Mouse (Mus musculus) urinary bladder, postnatal 14 days (tissue): ENCODE measurements around the gene Itih4.

Experiments
- DNase-seq: peaks from one replicate; pipeline ENCODE4 v3.0.0; 2021; ENCODE audit warnings: low spot score

The Itih4 gene

DNA sequence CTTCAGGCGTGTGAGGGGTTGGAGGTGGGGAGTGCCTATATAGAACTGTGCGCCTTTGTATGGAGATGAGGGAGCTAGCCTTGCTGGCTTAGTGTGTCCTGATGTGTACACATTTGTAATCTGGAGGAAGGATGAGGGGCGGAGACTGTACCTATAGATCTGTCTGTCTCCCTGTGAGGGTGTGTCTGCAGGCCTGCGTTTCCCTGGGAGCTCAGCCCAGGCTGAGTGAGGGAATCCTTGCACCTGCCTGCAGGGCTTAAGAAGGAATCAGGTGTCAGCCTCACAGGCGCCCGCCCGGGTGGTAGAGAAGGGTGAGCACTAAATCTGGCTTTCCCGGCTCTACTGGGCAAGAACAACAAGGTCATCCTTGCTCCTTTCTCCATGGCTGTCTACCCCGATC is 6.5 kb upstream of the Itih4 start:
- DNase-seq: no peak

DNA sequence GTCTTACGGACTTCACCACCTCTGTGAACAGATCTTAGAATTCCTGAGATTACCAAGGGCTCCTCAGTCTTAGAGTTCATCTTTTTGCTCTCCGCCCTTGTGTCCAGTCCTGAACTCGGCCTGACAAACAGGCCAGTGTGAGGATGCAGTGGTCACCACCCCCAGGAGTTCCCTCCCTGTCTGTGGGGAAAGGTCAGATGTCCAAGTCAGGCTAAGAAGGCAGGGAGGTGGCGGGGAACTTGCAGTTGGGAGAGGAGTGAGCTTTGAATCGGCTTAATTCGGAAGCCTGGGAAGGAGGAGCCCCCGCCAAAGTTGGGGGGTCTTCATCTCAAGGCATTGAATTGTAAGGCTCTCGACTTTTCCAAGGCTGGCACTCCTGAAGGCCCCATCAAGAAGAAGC is 6.0 kb upstream of the Itih4 start:
- DNase-seq: no peak

DNA sequence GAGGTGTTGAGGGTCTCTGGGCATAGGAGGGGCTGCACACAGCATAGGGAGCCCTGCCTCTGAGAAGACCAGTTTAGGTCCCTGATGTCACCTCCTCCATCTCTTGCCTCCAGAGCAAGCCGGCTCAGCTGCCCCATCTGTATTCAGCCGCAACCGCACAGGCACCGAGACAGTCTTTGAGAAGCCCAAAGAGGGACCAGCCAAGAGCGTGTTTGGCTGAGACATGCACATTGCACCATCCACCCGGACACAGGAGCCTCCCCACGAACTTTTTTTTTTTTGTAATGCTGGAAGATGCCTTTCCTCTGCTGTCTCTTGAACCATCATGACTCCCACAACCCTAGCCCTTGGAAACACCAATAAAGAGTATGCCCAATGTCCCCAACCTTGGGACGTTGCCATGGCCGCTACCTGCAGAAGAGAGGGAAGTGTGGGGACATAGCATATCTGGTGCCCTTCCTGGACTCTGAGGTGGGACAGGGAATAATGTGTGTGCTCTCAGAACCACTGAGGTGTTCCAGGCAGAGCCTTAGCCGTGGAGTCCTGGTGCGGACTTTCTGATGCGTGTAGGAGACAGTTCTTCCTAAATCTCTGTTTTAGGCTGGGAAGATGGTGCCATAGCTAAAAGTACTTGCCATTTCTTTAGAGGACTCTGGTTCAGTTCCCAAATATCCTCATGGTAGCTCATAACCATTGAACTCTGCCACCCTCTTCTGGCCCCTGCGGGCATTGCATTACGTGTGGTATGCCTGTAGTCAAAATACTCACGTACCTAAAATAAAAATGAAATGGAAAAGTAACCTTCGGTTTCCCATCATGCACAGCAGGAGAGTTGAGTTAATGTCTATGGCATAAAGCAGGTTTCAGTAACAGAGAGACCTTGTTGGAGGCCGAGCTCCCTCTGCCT is 5.2 kb upstream of the Itih4 start:
- peak; percentile 71 for DNase-seq

DNA sequence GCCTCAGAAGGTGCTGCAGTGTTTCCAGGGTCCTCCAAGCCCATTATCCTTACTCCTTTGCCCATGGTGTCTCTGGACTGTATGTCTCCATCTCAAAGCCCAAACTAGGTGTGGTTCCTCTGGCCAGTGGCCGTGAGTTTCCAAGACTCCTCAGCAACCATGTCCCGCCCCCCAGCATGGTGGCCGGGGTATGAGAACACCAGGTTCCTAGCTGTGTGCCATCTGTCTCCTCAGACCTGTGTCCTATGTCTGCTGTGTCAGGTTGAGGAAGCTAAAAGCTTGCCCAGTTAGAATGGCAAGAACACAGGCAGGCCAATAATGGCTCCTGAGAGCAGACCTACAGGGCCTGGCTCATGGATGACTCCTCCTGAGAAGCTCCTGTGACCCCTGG is 4.6 kb upstream of the Itih4 start:
- DNase-seq: no peak

DNA sequence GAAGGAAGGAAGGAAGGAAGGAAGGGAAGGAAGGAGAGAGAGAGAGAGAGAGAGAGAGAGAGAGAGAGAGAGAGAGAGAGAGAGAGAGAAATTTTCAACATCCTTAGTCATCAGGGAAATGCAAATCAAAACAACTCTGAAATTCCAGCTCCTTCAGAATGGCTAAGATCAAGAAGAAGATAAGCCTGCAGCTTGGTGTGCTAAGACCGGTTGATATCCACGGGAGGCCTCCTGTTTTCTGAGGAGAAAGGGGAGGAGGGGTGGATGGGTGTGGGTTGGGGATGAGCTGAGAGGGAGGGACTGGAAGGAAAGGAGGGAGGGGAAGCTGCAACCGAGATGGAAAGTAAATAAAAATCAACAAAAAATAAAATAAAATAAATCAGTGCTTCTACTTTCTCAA is 978 bp upstream of the Itih4 start:
- no peak for DNase-seq

DNA sequence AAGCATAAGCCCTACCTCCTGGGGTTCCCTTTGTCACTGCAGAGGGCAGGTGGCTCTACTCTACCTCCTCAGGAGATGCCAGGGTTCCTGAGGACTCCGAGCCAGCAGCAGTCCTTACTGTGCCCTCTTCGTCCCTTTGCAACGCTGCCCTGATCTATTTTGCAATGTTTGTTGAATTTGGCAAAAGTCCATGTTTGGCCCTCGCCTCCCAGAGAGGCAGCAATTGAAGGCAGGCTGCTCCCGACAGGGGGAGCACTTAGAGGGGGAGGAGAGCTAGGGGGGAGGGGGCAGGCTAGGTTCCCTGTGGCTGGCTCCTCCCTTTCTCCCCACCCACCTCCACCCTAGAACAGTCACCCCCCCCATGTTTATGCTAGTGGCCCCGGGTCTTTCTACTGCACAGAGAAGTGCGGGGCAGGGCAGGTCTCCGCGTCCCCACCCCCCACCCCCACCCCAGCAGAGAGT is 2.0 kb downstream of the Itih4 start:
- peak; percentile 67 for DNase-seq

DNA sequence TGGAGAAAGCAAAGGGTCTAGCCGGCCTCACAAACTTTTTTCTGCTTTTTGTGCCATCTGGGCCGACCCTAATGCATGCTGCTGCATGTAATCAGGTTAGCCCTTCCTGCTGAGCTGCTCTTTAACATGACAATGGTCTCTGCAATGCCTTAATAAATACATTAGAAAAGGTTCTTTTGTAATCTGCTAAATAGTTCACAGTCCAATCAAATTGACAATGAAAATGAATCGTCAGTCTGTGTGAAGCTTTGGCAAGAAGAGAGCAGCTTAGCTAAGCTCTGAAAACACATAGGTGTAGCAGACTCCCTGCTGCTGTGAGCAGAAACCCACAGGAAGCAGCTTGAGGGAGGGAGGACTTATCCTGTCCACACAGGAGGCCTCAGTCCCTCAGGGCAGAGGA is 13.7 kb downstream of the Itih4 start:
- DNase-seq: no peak

DNA sequence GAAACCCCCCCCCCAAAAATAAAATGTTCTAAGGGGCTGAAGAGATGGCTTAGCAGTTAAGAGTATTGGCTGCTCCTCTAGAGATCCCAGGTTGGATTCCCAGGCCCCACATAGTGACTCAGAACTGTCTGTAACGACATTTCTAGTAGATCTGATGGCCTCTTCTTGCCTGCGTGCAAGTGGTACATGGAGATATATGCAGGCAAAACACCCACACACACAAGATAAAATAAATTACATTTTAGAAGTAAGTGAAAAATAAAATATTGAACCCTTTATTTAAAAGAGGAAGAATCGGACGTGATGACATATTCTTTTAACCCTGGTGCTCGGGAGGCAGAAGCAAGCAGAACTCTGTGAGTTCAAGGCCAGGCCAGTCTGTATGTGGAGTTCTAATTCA is 16.4 kb downstream of the Itih4 start:
- no peak for DNase-seq

DNA sequence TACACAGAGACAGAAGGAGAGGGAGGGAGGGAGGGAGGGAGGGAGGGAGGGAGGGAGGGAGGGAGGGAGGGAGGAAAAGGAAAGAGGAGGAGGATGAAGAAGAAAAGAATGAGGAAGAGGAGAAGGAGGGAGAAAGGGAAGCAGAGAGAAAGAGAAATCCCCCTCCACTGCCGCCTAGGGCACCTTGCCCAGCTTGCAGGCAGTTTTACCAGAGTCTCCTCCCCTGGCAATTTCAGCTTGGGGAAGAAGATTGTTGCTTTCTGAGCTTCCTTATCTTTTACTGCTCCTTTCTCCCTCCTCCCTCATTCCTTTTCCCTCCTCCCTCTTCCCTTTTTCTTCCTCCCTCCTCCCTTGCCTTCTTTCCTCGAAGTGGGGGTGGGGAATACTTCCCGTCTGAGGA is 16.8 kb downstream of the Itih4 start:
- no peak for DNase-seq

DNA sequence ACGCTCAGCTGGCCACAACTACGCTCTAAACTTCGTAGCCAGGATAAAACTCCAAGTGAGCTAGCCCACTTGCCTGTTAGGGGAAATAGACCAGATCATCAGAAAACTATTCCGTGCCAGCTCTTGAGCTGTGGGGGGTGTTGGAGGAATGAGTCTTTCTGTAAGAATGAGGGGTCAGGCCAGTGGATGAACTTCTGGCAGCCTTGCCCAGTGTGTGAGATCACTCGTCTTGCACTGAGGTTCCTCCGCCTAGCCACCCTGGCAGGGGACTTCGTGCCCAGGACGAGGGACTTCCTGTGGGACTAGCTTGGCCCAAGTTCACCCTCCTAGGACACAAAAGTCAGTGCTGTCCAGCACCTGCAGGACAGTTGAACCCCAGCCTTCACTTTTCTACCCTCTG is 18.0 kb downstream of the Itih4 start:
- no peak for DNase-seq

DNA sequence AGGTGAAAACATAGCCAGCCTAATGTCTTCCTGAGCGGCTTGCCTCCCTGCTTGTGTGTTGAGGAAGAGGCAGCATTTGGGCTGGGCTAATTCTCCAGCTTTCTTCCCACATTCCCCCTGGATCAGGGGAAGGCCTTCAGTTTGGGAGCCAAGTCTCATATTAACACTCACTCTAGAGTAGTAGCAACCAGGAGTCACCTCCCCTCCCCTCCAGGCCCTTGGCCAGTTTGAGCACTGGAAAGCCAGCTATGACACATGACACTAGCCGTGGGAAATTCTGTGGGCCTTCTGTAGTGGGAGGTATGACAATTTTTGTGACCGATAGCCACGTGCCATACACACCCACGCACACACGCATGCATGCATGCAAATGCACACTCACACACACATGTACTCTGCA is 19.7 kb downstream of the Itih4 start:
- no peak for DNase-seq

DNA sequence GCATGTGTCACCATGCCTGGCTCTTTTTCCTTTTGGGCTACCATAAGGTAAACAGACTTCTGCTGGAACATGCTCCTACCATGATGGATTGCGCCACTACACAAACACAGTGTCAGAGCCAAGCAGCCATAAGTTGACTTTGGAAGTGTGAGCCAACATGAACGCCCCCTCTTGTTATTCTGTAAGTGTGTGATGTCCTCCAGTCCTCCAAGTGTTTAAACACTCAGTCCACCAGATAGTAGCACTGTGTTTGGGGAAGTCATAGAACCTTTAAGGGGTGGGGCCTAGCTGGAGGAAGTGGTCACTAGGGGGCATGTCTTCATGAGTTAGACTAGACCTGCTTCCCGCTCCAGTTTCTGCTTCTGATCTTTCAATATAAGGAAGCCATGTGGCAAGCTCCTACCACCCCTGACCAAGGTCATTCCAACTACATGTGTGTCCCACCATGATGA is 21.6 kb downstream of the Itih4 start:
- no peak for DNase-seq

DNA sequence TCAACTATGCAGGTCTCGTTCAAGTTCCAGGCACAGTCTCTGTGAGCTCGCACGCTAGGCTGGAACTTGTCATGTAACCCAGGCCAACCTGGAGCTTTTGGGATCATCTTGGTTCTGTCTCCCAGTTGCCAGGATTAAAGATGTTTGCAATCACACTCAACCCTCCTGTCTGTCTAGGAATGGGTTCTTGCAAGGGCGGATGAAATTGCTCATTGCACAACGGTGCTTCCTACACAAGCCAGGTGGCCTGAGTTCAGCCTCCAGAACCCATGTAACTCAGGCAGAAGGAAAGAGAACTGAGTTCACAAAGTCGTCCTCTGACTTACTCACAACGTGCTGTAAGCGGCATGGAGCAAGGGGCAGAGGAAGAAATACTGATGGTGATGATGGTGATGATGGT is 24.9 kb downstream of the Itih4 start:
- no peak for DNase-seq

DNA sequence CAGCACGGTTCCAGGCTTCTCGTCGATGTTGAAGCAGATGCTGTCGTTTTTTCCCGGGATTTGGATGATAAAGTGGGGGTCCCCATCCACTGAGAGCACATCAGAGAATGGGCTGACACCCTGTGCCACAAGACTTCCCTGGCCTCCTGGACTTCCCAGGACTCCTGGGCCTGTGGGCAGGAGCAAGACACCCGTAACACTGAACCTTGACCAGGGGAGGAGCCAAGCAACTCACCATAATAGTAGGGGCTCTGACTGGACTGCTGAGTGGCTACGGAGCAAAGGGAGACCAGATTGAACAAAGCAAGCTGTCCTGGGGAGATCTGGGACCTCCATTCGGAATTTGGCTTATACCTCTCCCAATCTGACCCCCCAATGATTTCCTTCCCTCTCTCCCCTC is 26.4 kb downstream of the Itih4 start:
- no peak for DNase-seq

DNA sequence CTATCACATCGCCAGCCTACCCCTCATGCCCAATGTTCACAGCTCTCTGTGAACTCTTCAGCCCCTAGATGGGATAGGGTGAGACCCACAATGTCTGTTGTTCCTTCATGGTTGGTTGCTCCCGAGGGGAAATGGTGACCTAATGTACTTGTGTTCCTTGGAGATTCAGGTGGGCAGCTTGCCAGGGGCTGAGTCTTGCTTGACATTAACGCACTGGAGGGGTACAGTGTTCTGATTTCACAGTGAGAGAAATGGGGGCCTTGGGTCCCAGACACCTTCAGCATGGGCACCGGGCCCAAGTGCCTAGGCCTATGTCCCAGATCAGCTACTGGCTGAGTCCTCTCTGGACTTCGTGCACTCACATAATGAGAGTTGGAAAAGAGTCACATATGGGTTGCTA is 27.1 kb downstream of the Itih4 start:
- no peak for DNase-seq

DNA sequence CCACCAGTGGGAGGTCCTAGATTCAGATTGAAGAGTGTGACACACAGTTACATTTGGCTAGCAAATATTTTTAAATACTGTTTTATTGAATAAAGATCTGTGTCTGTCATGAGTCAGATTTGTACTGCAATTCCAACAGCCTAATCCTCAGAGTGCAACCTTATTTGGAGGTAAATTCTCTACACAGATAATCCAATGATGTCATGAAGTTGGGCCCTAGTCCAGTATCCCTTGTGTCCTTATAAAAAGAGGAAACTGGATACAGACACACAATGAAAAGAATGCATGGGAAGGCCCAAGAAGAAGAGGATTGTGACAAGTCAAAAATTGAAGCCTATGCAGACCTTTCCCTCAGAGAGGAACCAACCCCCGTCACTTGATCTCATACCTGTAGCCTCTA is 30.2 kb downstream of the Itih4 start:
- no peak for DNase-seq

DNA sequence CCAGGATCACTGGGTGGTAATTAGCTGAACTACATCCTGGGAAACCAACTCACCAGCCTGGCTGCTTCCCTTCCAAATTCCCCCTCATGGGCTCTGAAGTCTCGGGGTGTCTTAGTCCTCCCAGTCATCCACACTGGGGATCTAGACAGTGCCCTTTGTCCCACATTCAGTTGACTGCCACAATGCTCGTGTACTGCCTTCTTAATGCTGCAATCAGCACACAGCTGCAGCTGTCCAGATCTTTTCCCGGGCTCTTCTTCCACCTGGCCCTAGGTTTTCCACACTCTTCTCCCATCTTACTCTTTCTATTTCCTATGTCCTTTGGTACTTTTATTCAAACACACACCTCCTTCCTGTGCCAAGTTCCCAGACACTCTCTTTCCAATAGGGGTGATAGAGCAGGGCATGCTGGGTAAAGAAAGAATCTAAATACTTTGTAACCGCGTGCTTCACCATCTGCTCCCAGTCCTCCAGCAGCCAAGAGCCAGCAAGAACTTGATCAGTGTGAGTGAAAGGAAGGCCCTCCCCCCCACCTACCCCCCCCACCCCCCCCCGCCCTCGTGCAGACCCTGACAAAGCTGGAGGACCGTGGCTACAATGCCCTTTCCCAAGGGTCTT is 35.9 kb downstream of the Itih4 start:
- no peak for DNase-seq

DNA sequence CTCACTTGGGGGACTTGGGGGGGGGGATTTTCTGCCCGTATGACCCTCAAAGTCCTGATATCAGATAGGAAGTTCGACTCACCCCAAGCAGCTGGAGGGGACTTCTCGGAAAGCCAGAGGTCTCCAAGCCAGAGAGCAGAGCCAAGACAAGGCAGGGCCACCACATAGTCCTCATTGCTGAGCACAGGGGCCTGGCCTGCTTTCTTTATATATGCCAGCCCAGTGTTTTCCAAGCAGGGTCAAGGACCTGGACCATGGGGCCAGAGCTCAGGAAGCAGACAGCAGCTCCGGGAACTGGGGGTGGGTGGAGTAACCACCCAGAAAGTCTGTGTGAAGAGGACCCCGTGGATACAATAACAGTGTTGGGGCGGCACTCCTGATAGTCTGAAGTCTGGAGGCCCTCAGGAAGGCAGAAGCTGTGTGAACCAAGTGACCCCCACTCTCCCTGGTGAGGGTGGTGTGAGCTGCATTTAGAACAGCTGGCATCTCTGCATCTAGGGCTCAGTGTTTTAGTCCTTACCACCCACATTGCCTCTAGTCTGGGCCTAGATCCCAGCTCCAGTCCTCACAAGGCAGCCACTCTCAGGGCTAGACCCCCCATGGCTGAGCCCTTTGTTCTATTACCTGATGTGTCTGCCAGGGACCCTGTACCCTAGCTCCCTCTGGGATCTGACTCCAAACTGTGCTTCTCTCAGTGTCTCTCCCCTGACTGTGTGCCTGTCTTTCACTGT is 37.3 kb downstream of the Itih4 start, which contains the start of gene Itih3:
Gene Itih3, minus strand, starts transcription at position 386 of the 731 bp plus-strand sequence.
- DNase-seq: no peak

DNA sequence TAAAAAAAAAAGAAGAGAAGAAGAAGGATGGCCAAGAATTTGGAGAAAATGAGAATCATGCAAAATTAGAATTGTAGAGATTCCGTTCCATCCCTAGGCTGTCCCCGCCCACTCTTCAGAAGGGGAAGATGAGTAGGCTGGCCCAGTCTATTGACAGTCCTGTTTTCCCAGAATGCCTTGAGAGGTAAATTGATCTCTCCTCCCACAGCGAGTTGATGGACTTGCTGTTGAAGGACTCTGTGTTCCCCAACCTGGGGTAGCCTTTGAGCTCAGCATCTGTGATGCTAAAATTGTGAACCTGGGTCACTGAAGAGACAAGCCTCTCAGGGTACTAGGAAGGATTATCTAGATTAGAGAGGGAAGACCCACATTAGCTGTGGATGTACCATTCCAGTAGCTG is 39.2 kb downstream of the Itih4 start:
- DNase-seq: no peak

DNA sequence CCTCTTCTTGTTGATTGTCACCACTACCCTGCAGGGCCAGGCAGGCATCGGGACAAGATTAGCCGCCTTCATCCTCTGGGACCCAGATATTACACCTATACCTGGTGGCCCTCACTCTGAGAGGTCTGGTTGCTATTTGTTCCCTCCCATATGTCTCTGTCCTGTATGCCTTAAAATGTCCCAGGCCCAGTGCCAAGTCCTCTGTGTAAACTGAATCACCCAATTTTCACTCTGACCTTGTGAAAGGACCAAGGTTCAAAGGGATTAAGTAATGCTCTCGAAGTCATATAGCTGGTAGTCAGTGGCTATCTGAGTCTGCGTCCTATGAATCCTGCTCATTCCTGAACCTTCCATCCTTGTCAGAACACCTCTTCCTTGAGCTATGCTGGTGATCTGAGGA is 44.1 kb downstream of the Itih4 start:
- no peak for DNase-seq

DNA sequence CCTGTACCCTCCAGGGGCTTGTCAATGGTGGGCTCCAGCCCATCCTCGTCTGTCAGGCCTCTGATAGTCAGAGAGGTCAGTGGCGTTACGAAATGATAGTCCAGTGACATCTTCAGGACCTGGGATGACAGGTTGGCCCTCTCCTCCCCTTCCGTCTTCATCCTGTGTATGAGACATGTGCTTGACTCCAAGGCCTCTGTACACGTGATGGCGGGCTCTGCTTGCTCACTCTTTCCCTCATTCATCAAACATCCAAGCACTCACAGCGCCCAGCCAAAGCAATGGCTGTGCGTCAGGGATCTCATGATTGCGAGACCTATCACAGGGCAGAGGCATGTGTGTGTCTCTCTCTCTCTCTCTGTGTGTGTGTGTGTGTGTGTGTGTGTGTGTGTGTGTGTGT is 47.1 kb downstream of the Itih4 start:
- no peak for DNase-seq

DNA sequence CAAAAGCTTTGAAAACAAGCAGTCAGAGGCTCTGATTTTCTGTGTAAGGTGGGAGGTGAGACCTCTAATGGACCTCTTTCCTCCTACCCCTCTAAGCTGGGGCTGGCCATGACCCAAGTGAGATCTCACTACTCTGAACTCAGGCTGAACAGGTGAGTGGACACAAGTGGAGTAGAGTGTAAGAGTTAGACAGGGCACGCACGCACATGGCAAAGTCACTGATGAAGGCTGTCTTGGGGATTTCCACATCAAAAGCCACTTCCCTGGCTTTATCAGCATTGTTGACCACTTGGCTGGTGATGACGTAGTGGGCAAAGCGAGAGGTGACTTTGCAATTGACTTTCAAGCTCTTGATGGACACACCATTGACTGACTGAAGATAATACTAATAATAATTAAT is 56.0 kb downstream of the Itih4 start:
- DNase-seq: no peak

DNA sequence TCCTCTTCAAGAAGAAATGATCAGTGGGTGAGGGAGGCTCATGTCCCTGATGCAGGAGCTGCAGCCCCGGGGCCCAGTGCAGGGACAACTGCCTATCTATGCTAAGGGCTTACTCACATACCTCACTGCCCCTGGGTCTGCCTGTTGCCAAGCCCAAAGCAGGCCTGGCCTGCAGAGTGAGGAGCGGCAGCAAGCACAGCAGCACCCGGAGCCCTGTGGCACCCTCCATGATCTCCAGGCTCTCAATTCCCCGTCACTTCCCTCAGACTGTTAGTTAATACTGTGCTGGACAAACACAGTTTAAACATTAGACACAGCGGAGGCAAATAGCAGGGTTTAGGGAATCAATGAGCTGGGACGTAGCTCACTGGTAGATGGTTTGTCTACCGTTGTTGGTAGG is 56.8 kb downstream of the Itih4 start, which contains the start of gene Itih1:
Gene Itih1, minus strand, starts transcription at position 252 of the 400 bp plus-strand sequence.
- DNase-seq: no peak
